Mouse (Mus musculus) bone marrow macrophage, adult 2 months (primary cell): ENCODE measurements around the gene Ly6g6f. TPM values are rescaled to one million over a fixed set of nuclear protein-coding genes. Genes with fewer than 3 reads are reported as not detected.
"Not testable (repeated sequence)": the region's sequence is repeated elsewhere in the genome, so short reads cannot be mapped to it uniquely, and the experiment has no call there.

Experiments used
- H3K27ac ChIP-seq: 2 replicates; pipeline ENCODE4 v1.5.1; 2012; ENCODE audit warnings: low read depth, low read length; ENCODE audit not compliant: insufficient read depth
- H3K4me1 ChIP-seq: 2 replicates; pipeline ENCODE4 v1.6.1; 2012; ENCODE audit warnings: low read length; ENCODE audit not compliant: control insufficient read depth, insufficient read depth
- H3K4me3 ChIP-seq: 2 replicates; pipeline ENCODE4 v1.5.1; 2012; ENCODE audit warnings: mild to moderate bottlenecking, low read length, moderate library complexity; ENCODE audit not compliant: insufficient read depth
- CTCF ChIP-seq: IDR thresholded peaks from 2 replicates; pipeline ENCODE4 v1.5.1; 2012; ENCODE audit warnings: low read depth, mild to moderate bottlenecking, low read length, moderate library complexity
- POLR2A ChIP-seq: IDR thresholded peaks from 2 replicates; pipeline ENCODE4 v1.6.1; 2012; ENCODE audit warnings: mild to moderate bottlenecking, low read depth, low read length, borderline replicate concordance
- polyA plus RNA-seq: library from polyadenylated mRNA; stranded (reverse); fragments of >200 nt; gene quantifications from 2 replicates; pipeline ENCODE4 v1.2.4, GENCODE M21; 2012; ENCODE audit not compliant: missing spikeins, insufficient read depth, insufficient read length

Ly6g6f gene
- polyA plus RNA-seq, 1 experiment: not detected

- TF ChIP-seq POLR2A (no peak), CTCF (no peak)
- Histone ChIP-seq H3K4me1 (peaks cover 50% of the 10 kb centered on the region), H3K4me3 (peak overlapping the region; percentile 40), H3K27ac (peak overlapping the region; percentile 98)
Measured at GRCm38 (mm10) chr17:35047688-35048087, 37.7 kb downstream of the Ly6g6f start.

GRCm38 (mm10) chr17:35046681-35047455 lies 38.5 kb downstream of the Ly6g6f start, which contains the start of gene Msh5:
Gene Msh5, minus strand, starts transcription at chr17:35046745.
- Histone ChIP-seq H3K27ac (peak within 1 kb of the TSS; percentile 98), H3K4me3 (peak within 1 kb of the TSS; percentile 65), H3K4me1 (peaks cover 48% of the 10 kb centered on the region)
- no peak for TF ChIP-seq POLR2A
- no peak for TF ChIP-seq CTCF

GRCm38 (mm10) chr17:35045807-35046680 lies 39.4 kb downstream of the Ly6g6f start:
- Histone ChIP-seq H3K4me3 (peak overlapping the region; percentile 65), H3K4me1 (peaks cover 50% of the 10 kb centered on the region), H3K27ac (peak overlapping the region; percentile 85)
- TF ChIP-seq POLR2A (no peak), CTCF (no peak)

GRCm38 (mm10) chr17:35044904-35045806 lies 40.3 kb downstream of the Ly6g6f start:
- peak overlapping the region; percentile 65 for H3K4me3 ChIP-seq
- peak overlapping the region; percentile 85 for H3K27ac ChIP-seq
- H3K4me1 ChIP-seq: peaks cover 50% of the 10 kb centered on the region
- TF ChIP-seq POLR2A: no peak
- no peak for TF ChIP-seq CTCF

GRCm38 (mm10) chr17:35043794-35044193 lies 41.6 kb downstream of the Ly6g6f start:
- TF ChIP-seq CTCF (no peak), POLR2A (no peak)
- H3K4me3 ChIP-seq: no peak overlapping the region
- H3K4me1 ChIP-seq: peaks cover 46% of the 10 kb centered on the region
- H3K27ac ChIP-seq: no peak overlapping the region

- no peak overlapping the region for H3K27ac ChIP-seq
- peaks cover 26% of the 10 kb centered on the region for H3K4me1 ChIP-seq
- H3K4me3 ChIP-seq: no peak overlapping the region
- no peak for TF ChIP-seq CTCF
- no peak for TF ChIP-seq POLR2A
Measured at GRCm38 (mm10) chr17:35039121-35039873, 46.1 kb downstream of the Ly6g6f start.

- no peak overlapping the region for H3K4me3 ChIP-seq
- no peak for TF ChIP-seq POLR2A
- TF ChIP-seq CTCF: no peak
- H3K27ac ChIP-seq: no peak overlapping the region
- peaks cover 16% of the 10 kb centered on the region for H3K4me1 ChIP-seq
Measured at GRCm38 (mm10) chr17:35034896-35035295, 50.5 kb downstream of the Ly6g6f start.

GRCm38 (mm10) chr17:35033703-35034102 lies 51.7 kb downstream of the Ly6g6f start:
- not testable (repeated sequence) for H3K4me3 ChIP-seq, H3K27ac ChIP-seq
- peaks cover 16% of the 10 kb centered on the region for H3K4me1 ChIP-seq
